Mouse (Mus musculus) hindbrain, postnatal 0 days (tissue): ENCODE results near the gene Fgfr2. TPM values are rescaled to one million over a fixed set of nuclear protein-coding genes. Genes with fewer than 3 reads are reported as not detected.
A peak's percentile ranks its signal among the peaks of the same experiment; 100 is the strongest.

ENCODE experiments used
- ATAC-seq: fragments of 200-750 bp; cut with Nextera tagmentation; 2 replicates; pipeline ENCODE4 v1.8.0; 2017; ENCODE audit warnings: mild to moderate bottlenecking, moderate TSS enrichment, moderate library complexity
- DNase-seq: peaks from one replicate; pipeline ENCODE4 v3.0.0-alpha.2; 2015; ENCODE audit warnings: low spot score
- H3K27ac ChIP-seq: fragments of 300-500 bp; sonication (generic); 2 replicates; pipeline ENCODE4 v1.5.1; 2014; ENCODE audit warnings: mild to moderate bottlenecking
- H3K27me3 ChIP-seq: fragments of 300-500 bp; sonication (generic); 2 replicates; pipeline ENCODE4 v1.6.1; 2014; ENCODE audit warnings: low read length, mixed read lengths; ENCODE audit not compliant: insufficient read depth
- H3K36me3 ChIP-seq: fragments of 300-500 bp; sonication (generic); 2 replicates; pipeline ENCODE4 v1.6.1; 2014; ENCODE audit warnings: low read length, mixed read lengths; ENCODE audit not compliant: insufficient read depth
- H3K4me1 ChIP-seq: fragments of 300-500 bp; sonication (generic); 2 replicates; pipeline ENCODE4 v1.6.1; 2014; ENCODE audit warnings: antibody characterized with exemption, low read length, mixed read lengths; ENCODE audit not compliant: insufficient read depth
- H3K4me2 ChIP-seq: fragments of 300-500 bp; sonication (generic); 2 replicates; pipeline ENCODE4 v1.6.1; 2014; ENCODE audit warnings: low read depth, mild to moderate bottlenecking, low read length, moderate library complexity, mixed read lengths
- H3K4me3 ChIP-seq: fragments of 300-500 bp; sonication (generic); 2 replicates; pipeline ENCODE4 v1.5.1; 2014; ENCODE audit warnings: low read length
- H3K9ac ChIP-seq: fragments of 300-500 bp; sonication (generic); replicated peaks from 2 replicates; pipeline ENCODE4 v1.6.1; 2014; ENCODE audit warnings: mild to moderate bottlenecking, low read length, moderate library complexity, mixed read lengths
- H3K9me3 ChIP-seq: fragments of 300-500 bp; sonication (generic); 2 replicates; pipeline ENCODE4 v1.6.1; 2016; ENCODE audit warnings: low read length, mixed read lengths
- CTCF ChIP-seq: IDR thresholded peaks from 2 replicates; pipeline ENCODE4 v1.5.1; 2016; ENCODE audit warnings: antibody characterized with exemption, control low read depth, low read depth
- WGBS: fragments of 180-500 bp; shearing (Covaris S2); extraction: QIAGEN DNeasy Blood & Tissue Kit; methylation state at CpG from one replicate; pipeline ENCODE4 v1.1.7; 2014; 5-methylcytosine and 5-hydroxymethylcytosine counted together
- polyA plus RNA-seq: library from polyadenylated mRNA; unstranded; fragments of >200 nt; fragmentation: Nextera tagmentation; extraction: Ambion mirVana; gene quantifications from 2 replicates; pipeline ENCODE4 v1.2.1, GENCODE M21; 2015
- total RNA-seq: library from RNA; depleted of rRNA; stranded (reverse); fragments of >200 nt; gene quantifications from 2 replicates; pipeline ENCODE4 v1.2.3, GENCODE M21; 2014

Gene Fgfr2
- total and polyA plus RNA-seq, 2 experiments from 2014 or later: 17.3 to 49.0 TPM

GRCm38 (mm10) chr7:132476491-132476890, 646.7 kb downstream of the Fgfr2 start:
- WGBS: 86% methylated on average over 2 of the region's 2 CpGs
- H3K4me2 ChIP-seq: no peak overlapping the region

GRCm38 (mm10) chr7:132475069-132475468, 648.1 kb downstream of the Fgfr2 start:
- peak; percentile 74 for TF ChIP-seq CTCF
- no peaks in the 10 kb centered on the region for H3K27me3 ChIP-seq
- no peak overlapping the region for H3K4me2 ChIP-seq
- no peaks in the 10 kb centered on the region for H3K36me3 ChIP-seq
- H3K9me3 ChIP-seq: no peaks in the 10 kb centered on the region
- DNase-seq (peak; percentile 51), ATAC-seq (0 out of 2 replicates have a peak, but pooled peaks have one; percentile 24)
- H3K4me1 ChIP-seq: 0 out of 2 replicates have a peak, but pooled peaks cover 4% of the 10 kb centered on the region
- 24% methylated on average over 5 of the region's 5 CpGs for WGBS
- H3K4me3 ChIP-seq: no peak overlapping the region
- H3K27ac ChIP-seq: no peak overlapping the region
- no peak overlapping the region for H3K9ac ChIP-seq

More at GRCm38 (mm10) chr7:132476491-132476890, 646.7 kb downstream of the Fgfr2 start:
- H3K4me3 ChIP-seq: no peak overlapping the region
- DNase-seq (no peak), ATAC-seq (no peak)
- TF ChIP-seq CTCF: no peak
- no peak overlapping the region for H3K27ac ChIP-seq
- H3K9ac ChIP-seq: no peak overlapping the region
- H3K4me1 ChIP-seq: 0 out of 2 replicates have a peak, but pooled peaks cover 4% of the 10 kb centered on the region
- no peaks in the 10 kb centered on the region for H3K9me3 ChIP-seq
- H3K27me3 ChIP-seq: no peaks in the 10 kb centered on the region
- H3K36me3 ChIP-seq: no peaks in the 10 kb centered on the region

- Histone ChIP-seq H3K27ac (no peak overlapping the region), H3K9me3 (no peaks in the 10 kb centered on the region), H3K4me1 (no peaks in the 10 kb centered on the region), H3K27me3 (no peaks in the 10 kb centered on the region), H3K36me3 (no peaks in the 10 kb centered on the region), H3K4me2 (no peak overlapping the region), H3K4me3 (no peak overlapping the region), H3K9ac (no peak overlapping the region)
- TF ChIP-seq CTCF: peak; percentile 63
- ATAC-seq: no peak
- 58% methylated on average over 3 of the region's 3 CpGs for WGBS
- peak; percentile 62 for DNase-seq
These were observed 651.8 kb downstream of the Fgfr2 start for GRCm38 (mm10) chr7:132471327-132471726.

DNA sequence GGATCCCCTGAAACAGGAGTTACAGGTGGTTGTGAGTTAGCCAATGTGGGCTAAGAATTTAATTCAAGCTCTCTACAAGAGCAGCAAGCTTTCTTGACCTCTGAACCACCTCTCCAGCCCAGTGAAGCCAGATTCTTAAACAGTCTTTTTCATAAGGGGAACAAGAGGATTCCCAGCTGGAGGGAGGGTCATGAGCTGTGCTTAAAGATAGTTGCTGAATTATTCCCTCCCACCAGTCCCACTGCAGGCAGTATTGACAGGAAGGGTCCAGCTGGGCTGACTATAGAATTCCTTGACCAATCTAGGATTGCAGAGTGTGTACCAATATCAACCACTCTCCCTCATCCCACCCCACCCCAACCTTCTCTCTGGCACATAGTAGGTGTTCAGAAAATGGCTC, 654.8 kb downstream of the Fgfr2 start:
- ATAC-seq (no peak), DNase-seq (no peak)
- no peak overlapping the region for H3K27ac ChIP-seq
- H3K4me3 ChIP-seq: no peak overlapping the region
- H3K9me3 ChIP-seq: no peaks in the 10 kb centered on the region
- H3K4me2 ChIP-seq: no peak overlapping the region
- no peak for TF ChIP-seq CTCF
- no peaks in the 10 kb centered on the region for H3K27me3 ChIP-seq
- H3K4me1 ChIP-seq: no peaks in the 10 kb centered on the region
- H3K9ac ChIP-seq: no peak overlapping the region
- H3K36me3 ChIP-seq: no peaks in the 10 kb centered on the region

- TF ChIP-seq CTCF: no peak
- no peaks in the 10 kb centered on the region for H3K36me3 ChIP-seq
- H3K9ac ChIP-seq: no peak overlapping the region
- no peaks in the 10 kb centered on the region for H3K27me3 ChIP-seq
- H3K9me3 ChIP-seq: no peaks in the 10 kb centered on the region
- no peak overlapping the region for H3K4me3 ChIP-seq
- DNase-seq: no peak
- no peak overlapping the region for H3K27ac ChIP-seq
- ATAC-seq: no peak
- 93% methylated on average over 5 of the region's 5 CpGs for whole genome bisulfite sequencing
- H3K4me2 ChIP-seq: no peak overlapping the region
- no peaks in the 10 kb centered on the region for H3K4me1 ChIP-seq
These were observed 657.3 kb downstream of the Fgfr2 start for GRCm38 (mm10) chr7:132465897-132466296.

DNA sequence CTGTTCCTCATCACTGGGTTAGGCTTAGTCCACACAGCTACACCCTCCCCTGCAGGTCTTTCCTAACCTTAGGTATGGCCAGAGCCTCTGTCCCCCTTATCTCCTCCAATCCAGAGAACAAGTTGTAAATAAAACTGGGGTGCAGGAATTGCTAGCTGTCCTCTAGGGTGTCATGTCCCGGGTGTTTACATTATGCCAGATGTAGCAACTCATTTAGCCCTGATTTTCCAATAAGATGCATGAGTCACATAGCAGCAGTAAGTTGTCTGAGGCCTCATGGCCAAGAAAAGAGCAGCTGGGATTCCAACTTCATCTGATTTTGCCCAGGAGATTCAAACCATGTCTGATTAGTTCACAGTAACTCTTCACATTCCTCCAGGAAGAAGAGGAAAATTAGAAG, 658.3 kb downstream of the Fgfr2 start:
- H3K36me3 ChIP-seq: no peaks in the 10 kb centered on the region
- H3K4me3 ChIP-seq: no peak overlapping the region
- no peak for TF ChIP-seq CTCF
- H3K4me2 ChIP-seq: no peak overlapping the region
- no peak overlapping the region for H3K9ac ChIP-seq
- no peak overlapping the region for H3K27ac ChIP-seq
- no peaks in the 10 kb centered on the region for H3K27me3 ChIP-seq
- ATAC-seq: no peak
- H3K9me3 ChIP-seq: no peaks in the 10 kb centered on the region
- no peak for DNase-seq
- H3K4me1 ChIP-seq: no peaks in the 10 kb centered on the region
- WGBS: 93% methylated on average over 1 of the region's 1 CpGs

DNA sequence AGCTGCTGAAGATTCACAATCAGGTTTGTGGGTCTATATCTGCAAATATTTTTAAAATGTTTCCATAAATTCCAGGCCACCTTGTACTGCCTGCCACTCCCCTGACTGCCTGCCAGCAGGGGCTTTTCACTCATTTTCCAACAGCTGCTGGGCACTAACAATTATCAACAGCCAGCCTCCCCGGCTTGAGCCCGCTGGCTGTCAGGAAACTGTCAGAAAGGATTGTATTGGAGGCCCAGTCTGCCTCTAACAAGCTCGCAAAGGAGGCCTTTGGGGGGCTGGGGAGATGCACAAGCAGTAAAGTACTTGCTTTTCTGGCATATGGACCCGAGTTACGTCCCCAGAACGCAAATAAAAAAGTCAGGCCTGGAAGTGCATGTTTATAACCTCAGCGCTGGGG, 664.7 kb downstream of the Fgfr2 start:
- H3K9me3 ChIP-seq: no peaks in the 10 kb centered on the region
- H3K4me3 ChIP-seq: no peak overlapping the region
- no peak for DNase-seq
- WGBS: 27% methylated on average over 7 of the region's 7 CpGs
- H3K4me1 ChIP-seq: no peaks in the 10 kb centered on the region
- no peak overlapping the region for H3K4me2 ChIP-seq
- no peak overlapping the region for H3K27ac ChIP-seq
- H3K36me3 ChIP-seq: no peaks in the 10 kb centered on the region
- H3K27me3 ChIP-seq: no peaks in the 10 kb centered on the region
- no peak overlapping the region for H3K9ac ChIP-seq
- no peak for ATAC-seq
- TF ChIP-seq CTCF: no peak
